Mouse (Mus musculus): ENCODE results near the gene Spata32. TPM values are rescaled to one million over a fixed set of nuclear protein-coding genes. Genes with fewer than 3 reads are reported as not detected.

The Spata32 gene
- polyA plus RNA-seq, 1 experiment from 2014 or later: not detected

DNA sequence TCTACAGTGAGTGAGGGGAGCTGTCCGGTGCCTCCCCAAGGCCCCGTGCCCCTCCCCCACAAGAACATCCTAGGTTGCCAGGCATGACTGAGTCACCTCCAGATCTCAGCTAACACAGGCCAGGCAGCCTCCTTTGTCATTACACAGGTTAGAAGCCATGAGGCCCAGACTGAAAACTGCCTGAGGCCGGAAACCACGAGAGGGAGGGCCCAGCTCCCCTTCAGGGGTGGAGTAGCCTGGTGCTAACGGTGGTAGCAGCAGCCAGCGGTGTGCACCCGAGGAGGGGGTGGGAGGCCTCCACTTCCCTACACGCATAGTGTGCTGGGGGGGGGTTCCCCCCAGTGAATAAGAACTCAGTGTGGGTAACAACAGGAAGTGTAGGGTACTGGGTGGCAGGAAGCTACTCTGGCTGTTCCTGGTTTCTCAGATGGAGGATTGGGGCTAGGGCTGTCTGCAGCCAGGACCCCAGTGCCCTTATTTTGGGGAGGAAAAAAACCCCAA, 43.3 kb downstream of the Spata32 start:
- DNase-seq (ENCODE audit: low spot score): no peak
- Histone ChIP-seq H3K4me1 (peaks cover 61% of the 10 kb centered on the region), H3K9me3 (no peaks in the 10 kb centered on the region), H3K36me3 (no peaks in the 10 kb centered on the region), H3K27ac (peak overlapping the region; percentile 42), H3K4me3 (no peak overlapping the region), H3K27me3 (ENCODE audit: insufficient read depth, poor library complexity, severe bottlenecking) (peaks cover 81% of the 10 kb centered on the region)
- 60% methylated on average over 8 of the region's 8 CpGs for WGBS

DNA sequence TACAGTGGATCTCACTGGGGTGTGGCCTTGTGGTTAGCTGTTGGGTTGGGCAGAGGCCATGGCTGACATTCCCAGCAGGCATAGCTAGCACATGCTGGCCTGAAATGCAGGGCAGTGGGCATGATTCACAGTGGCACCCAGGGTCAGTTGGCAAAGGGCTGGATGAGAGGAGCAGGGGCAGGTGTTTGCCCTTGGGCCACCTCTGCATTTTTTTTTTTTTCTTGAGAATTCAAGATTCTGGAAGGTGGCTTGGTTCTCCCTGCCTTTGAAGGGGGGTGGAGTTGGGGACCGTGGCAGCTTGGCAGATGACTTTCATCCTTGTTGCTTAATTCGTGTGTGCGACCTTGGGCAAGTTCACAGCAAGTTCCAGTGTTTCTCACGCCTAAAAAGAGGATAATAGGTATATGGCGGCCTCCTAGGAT, 43.8 kb downstream of the Spata32 start:
- Histone ChIP-seq H3K9me3 (no peaks in the 10 kb centered on the region), H3K4me3 (no peak overlapping the region), H3K27me3 (ENCODE audit: insufficient read depth, poor library complexity, severe bottlenecking) (peaks cover 81% of the 10 kb centered on the region), H3K27ac (no peak overlapping the region; the same call in 1 of the 2 replicates), H3K36me3 (no peaks in the 10 kb centered on the region), H3K4me1 (peaks cover 61% of the 10 kb centered on the region)
- 79% methylated on average over 5 of the region's 5 CpGs for WGBS
- no peak for DNase-seq (ENCODE audit: low spot score)

DNA sequence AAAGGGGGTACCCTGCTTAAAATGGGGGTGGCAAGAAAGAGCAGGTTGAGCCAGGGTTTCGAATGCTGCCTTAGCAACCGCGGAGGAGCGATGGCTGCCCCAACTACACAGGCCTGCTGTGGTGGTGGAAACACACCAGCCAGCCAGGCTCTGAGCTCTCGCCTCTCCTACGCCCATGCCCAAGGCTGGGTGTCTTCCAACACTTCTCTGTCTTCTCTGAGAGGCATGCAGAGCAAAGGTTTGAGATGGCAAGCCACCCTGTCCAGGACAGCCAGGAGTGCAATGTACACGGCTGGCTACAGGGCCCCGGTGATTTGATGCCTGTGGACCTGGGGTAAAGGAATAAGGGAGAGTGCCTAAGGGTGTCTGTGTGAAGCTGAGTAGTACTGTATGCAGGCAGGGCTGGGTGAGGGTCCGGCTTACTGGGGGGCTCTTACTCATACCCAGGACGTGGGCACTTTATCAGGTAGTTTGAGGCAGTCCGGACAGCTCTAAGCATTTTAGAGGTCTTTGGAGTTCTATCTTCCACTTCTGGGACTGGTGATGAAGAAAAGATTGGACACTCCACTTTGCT, 44.4 kb downstream of the Spata32 start:
- no peak for DNase-seq (ENCODE audit: low spot score)
- no peak overlapping the region for H3K4me3 ChIP-seq
- WGBS: 90% methylated on average over 11 of the region's 11 CpGs
- no peak overlapping the region for H3K27ac ChIP-seq
- peaks cover 61% of the 10 kb centered on the region for H3K4me1 ChIP-seq
- H3K9me3 ChIP-seq: no peaks in the 10 kb centered on the region
- H3K27me3 ChIP-seq (ENCODE audit: insufficient read depth, poor library complexity, severe bottlenecking): peaks cover 81% of the 10 kb centered on the region
- no peaks in the 10 kb centered on the region for H3K36me3 ChIP-seq

DNA sequence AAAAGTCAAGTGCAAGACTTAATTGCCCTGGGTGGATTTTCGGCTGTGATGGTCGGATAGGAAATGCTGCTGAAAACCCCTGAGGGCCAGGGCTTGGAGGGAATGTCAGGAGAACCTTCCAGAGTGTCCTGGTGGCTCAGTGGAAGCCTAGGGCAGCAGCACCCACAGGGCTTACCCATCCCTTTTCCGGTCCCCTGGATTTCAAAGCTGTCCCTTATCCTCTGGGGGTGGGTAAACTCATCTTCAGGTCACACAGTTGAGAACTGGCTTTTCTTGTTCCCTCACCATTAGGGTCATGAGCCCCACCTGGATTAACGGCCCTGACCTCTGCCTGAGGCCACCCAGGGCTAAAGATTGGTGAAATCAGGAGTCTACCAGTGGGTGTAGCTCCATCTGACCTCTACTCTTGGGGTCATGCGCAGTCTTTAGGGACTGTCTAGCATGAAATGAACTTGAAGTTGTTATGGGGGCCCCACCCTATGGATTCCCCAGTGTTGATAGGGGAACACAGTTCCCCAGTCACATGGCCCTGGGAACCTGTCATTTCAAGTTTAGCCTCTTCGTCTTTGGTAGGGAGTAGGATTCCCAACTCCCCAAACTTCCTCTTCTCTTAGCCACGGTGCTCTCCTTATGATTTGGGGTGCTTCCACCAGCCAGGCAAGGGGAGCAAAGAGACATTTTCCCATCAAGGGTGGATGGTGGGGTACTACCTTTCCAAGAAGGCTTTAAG, 45.0 kb downstream of the Spata32 start:
- H3K27ac ChIP-seq: no peak overlapping the region

DNA sequence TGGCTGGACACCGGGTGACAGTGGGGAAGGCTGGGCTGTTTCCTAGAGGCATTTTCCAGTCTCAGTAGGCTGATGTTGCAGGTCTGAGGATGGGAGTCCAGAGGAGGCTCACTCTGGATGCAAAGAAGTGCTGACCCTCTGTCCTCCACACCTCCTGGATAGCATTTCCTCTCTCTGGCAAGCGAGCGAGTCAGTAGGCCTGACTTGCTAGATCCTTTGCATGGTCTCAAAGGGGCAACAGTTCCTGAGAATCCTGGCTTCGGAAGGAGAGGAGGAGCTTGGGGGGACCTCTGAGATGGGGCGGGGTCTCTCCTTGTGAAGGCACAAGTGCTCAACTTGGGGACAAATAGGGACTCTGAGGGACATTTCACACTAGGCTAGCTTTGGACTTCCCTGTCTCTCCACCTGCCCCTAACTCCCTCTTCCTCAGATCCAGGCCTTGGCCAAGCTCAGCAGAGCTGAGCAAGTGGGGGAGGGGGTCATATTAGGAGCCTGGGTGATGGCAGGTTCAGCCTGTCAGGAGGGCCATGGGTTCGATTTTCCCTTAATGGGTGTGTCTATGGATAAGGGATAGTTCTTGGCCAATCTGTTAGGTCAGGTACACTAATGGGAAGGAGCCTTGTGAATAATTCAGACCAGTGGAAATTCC, 45.7 kb downstream of the Spata32 start:
- DNase-seq (ENCODE audit: low spot score): no peak
- Histone ChIP-seq H3K9me3 (no peaks in the 10 kb centered on the region), H3K36me3 (no peaks in the 10 kb centered on the region), H3K4me3 (no peak overlapping the region), H3K27me3 (ENCODE audit: insufficient read depth, poor library complexity, severe bottlenecking) (peaks cover 78% of the 10 kb centered on the region), H3K27ac (no peak overlapping the region), H3K4me1 (peaks cover 53% of the 10 kb centered on the region)
- 45% methylated on average over 6 of the region's 6 CpGs for WGBS

More for the DNA sequence above, 45.0 kb downstream of the Spata32 start:
- DNase-seq (ENCODE audit: low spot score): no peak
- H3K36me3 ChIP-seq: no peaks in the 10 kb centered on the region
- H3K4me1 ChIP-seq: peaks cover 60% of the 10 kb centered on the region
- H3K9me3 ChIP-seq: no peaks in the 10 kb centered on the region
- 88% methylated on average over 7 of the region's 7 CpGs for WGBS
- peaks cover 76% of the 10 kb centered on the region for H3K27me3 ChIP-seq (ENCODE audit: insufficient read depth, poor library complexity, severe bottlenecking)
- H3K4me3 ChIP-seq: no peak overlapping the region

DNA sequence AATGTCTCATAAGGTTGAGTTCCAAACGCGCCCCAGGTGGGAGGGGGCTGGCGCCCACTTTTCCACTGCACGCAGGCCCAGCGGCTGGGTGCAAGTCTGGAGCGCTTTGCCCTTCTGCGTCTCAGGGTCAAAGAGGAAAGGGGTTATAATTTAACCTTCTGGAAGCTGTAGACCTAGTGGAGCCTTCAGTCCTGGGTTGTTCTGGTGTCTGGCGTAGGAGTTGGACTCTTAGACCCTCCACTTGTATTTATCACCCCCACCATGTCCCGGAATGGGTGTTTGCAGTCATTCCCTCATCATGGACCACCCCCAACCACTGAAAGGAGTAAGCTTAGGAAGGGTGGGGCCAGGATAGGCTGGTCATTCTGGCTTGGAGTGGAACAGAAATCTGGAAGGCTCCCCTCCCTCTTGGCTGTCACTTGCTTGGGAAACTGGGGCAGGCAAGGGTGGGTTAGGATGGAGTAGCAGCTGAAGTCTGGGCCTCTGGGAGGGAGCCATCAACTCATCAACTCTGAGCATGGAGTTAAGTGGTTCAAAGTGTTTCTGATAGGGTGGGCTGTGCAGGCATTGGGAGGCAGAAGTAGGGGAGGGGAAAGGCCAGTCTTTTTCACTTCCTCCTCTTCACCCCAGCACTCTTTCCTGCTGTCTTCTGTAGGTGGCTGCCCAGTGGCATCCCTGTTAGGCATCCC, 46.4 kb downstream of the Spata32 start:
- Histone ChIP-seq H3K4me3 (peak overlapping the region; percentile 77), H3K27me3 (ENCODE audit: insufficient read depth, poor library complexity, severe bottlenecking) (peaks cover 80% of the 10 kb centered on the region)
- 41% methylated on average over 9 of the region's 9 CpGs for WGBS

DNA sequence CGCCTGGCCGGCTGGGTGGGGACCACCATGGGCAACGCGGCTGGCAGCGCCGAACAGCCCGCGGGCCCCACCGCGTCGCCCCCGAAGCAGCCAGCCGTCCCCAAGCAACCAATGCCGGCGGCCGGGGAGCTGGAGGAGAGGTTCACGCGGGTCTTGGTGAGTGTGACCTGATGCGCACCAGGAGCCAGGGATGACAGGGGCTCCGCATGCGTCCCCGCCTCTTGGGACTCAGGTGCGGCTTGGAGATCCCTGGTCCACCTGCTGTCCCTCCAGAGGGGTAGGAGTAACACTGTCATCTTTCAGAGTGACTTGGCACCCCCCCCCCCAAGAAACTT, 47.0 kb downstream of the Spata32 start:
- H3K36me3 ChIP-seq: no peaks in the 10 kb centered on the region
- peak overlapping the region; percentile 83 for H3K27ac ChIP-seq
- H3K9me3 ChIP-seq: no peaks in the 10 kb centered on the region
- 2% methylated on average over 20 of the region's 23 CpGs for WGBS
- peaks cover 45% of the 10 kb centered on the region for H3K4me1 ChIP-seq
- peaks cover 80% of the 10 kb centered on the region for H3K27me3 ChIP-seq (ENCODE audit: insufficient read depth, poor library complexity, severe bottlenecking)
- H3K4me3 ChIP-seq: peak overlapping the region; percentile 77
- DNase-seq (ENCODE audit: low spot score): no peak

More for the DNA sequence above, 46.4 kb downstream of the Spata32 start:
- no peak overlapping the region for H3K27ac ChIP-seq
- no peaks in the 10 kb centered on the region for H3K36me3 ChIP-seq
- DNase-seq (ENCODE audit: low spot score): no peak
- H3K4me1 ChIP-seq: peaks cover 46% of the 10 kb centered on the region
- H3K9me3 ChIP-seq: no peaks in the 10 kb centered on the region

DNA sequence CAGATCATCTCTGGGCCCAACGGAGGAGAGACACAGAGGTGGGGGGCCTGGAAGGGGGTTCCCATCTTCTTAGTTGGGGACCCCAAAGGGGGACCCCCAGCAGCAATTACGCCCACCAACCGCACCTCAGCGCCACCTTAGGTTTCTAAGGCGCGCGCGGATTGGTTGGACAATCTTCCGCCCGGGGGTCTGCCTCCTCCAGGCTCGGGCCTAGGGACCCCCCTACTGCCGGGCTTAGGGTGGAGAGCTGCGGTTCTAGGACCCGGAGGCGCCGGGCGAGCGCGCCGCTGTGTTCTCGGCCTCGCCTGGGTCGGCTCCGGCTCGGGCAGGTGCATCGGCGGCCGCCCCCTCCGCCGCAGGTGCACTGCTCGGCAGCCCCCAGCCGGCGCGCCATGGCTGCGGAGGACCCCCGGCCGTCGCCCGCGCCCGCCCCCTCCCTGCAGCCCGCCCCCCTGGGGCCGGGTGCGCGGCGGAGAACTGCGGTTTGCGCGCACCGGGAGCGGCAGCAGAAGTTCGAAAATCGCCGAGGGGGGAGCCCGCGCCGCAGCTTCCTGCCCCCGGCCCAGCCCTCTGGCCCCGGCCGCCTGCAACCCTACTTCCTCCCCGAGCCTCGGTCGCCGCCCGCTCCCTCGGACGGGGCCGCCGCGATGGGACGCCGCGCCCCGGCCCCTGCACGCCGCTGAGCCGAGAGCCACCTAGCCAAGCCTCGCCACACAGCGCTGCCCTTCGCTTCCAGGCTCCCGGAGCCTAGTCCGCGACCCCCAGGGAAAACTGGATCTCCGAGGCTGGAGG, 47.5 kb downstream of the Spata32 start, which contains the start of gene Fmnl1:
Fmnl1 (plus strand) TSS at position 614 of the 792 bp plus-strand sequence.
- Histone ChIP-seq H3K27me3 (ENCODE audit: insufficient read depth, poor library complexity, severe bottlenecking) (peaks cover 81% of the 10 kb centered on the region), H3K36me3 (no peaks in the 10 kb centered on the region), H3K27ac (peak within 1 kb of the TSS; percentile 83), H3K4me3 (peak within 1 kb of the TSS; percentile 77), H3K4me1 (peaks cover 40% of the 10 kb centered on the region), H3K9me3 (peaks cover 3% of the 10 kb centered on the region; the same call in 1 of the 2 replicates)
- DNase-seq (ENCODE audit: low spot score): no peak
- 1% methylated on average over 77 of the region's 84 CpGs for WGBS

DNA sequence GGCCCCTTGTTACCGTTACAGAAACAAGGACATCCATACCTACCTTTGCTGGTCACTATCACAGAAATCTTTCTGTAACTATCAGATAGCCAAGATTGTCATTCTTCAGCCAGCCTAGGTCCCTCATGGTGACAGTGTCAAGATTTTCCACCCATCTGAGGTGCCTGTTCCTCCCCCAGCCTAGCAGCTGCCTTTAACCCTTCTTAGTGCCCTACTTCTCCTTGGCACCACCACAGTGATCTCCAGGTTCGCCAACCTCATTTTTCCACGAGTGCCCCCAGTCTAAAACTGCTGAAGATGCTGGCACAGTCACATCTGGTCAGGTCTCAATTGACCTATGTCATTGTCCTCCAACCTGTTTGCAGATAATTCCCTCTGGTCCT, 48.1 kb downstream of the Spata32 start:
- WGBS: 53% methylated on average over 3 of the region's 3 CpGs
- H3K4me1 ChIP-seq: peaks cover 39% of the 10 kb centered on the region
- H3K36me3 ChIP-seq: no peaks in the 10 kb centered on the region
- no peak for DNase-seq (ENCODE audit: low spot score)
- H3K4me3 ChIP-seq: peak overlapping the region; percentile 77
- peaks cover 3% of the 10 kb centered on the region; the same call in 1 of the 2 replicates for H3K9me3 ChIP-seq
- H3K27ac ChIP-seq: no peak overlapping the region
- peaks cover 79% of the 10 kb centered on the region for H3K27me3 ChIP-seq (ENCODE audit: insufficient read depth, poor library complexity, severe bottlenecking)

DNA sequence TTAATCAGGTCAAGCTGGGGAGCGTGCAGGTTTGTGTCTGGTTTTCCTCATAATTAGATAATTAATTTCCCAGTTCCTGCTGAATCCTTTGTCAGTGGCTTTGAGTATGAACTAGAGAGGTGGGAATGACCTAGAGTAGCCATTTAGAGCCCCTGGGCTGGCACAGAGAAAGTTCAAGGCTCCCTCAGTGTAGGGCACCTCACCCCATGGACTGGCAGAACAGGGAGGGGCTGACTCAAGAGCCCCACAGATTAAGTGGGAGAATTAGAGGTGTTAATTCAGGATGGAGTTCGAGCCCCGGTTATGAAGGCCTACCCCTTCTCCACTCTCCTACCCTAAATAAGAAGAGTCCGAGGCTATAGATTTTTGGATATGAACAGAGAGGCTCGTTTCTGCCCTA, 48.6 kb downstream of the Spata32 start:
- Histone ChIP-seq H3K4me3 (no peak overlapping the region), H3K36me3 (no peaks in the 10 kb centered on the region), H3K27me3 (ENCODE audit: insufficient read depth, poor library complexity, severe bottlenecking) (peaks cover 75% of the 10 kb centered on the region), H3K9me3 (peaks cover 3% of the 10 kb centered on the region; the same call in 1 of the 2 replicates), H3K27ac (no peak overlapping the region), H3K4me1 (peaks cover 35% of the 10 kb centered on the region)
- DNase-seq (ENCODE audit: low spot score): no peak
- 76% methylated on average over 5 of the region's 5 CpGs for WGBS

DNA sequence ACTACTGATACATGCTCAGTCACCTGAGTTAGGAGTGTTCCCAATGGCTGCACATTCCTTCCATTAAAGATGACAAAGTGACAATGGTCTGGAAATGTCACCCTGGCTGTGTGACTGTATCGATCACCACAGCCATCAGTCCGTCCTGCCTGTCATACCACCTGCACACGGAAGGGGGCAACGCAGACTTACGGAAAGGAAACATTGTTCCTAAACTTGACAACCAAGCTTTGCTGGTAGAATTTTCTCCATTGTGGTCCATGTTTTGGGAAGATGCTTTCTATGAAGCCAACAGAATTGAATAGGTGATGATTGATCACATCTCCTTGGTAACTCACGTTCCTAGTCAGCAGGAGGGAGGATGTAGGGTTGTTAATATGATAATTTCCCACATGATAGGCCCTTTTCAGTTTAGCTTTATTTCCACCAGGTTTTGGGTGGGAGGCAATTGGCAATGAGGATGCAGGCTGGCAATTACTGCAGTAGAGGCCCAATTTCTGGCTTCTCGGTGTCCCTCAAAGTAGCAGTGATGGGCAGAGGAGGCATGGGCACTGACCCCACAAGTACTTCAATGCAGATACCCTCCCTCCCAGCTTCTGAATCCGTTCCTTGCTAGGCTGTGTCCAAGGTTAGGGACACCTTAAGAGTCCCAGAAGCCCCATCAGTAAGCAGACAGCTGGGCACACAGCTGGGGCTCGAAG, 49.4 kb downstream of the Spata32 start:
- no peaks in the 10 kb centered on the region for H3K36me3 ChIP-seq
- H3K9me3 ChIP-seq: peaks cover 3% of the 10 kb centered on the region; the same call in 1 of the 2 replicates
- DNase-seq (ENCODE audit: low spot score): no peak
- peaks cover 68% of the 10 kb centered on the region for H3K27me3 ChIP-seq (ENCODE audit: insufficient read depth, poor library complexity, severe bottlenecking)
- H3K4me3 ChIP-seq: no peak overlapping the region
- peaks cover 35% of the 10 kb centered on the region for H3K4me1 ChIP-seq
- no peak overlapping the region for H3K27ac ChIP-seq
- WGBS: 29% methylated on average over 9 of the region's 9 CpGs

Measured in heart, embryonic 10.5 days (tissue).